Mouse (Mus musculus): ENCODE results near the gene Slc30a4. TPM values are rescaled to one million over a fixed set of nuclear protein-coding genes. Genes with fewer than 3 reads are reported as not detected.

The Slc30a4 gene
- total RNA-seq, 2 experiments from 2014 or later: 22.9 to 23.9 TPM

- no peak for DNase-seq
Observed at GRCm38 (mm10) chr2:122681379-122682137, 20.9 kb downstream of the Slc30a4 start.

GRCm38 (mm10) chr2:122675126-122675525, 27.3 kb downstream of the Slc30a4 start:
- DNase-seq: no peak

GRCm38 (mm10) chr2:122672841-122673240, 29.6 kb downstream of the Slc30a4 start:
- DNase-seq: no peak

GRCm38 (mm10) chr2:122671714-122672113, 30.7 kb downstream of the Slc30a4 start:
- DNase-seq: no peak

- DNase-seq: peak; percentile 56
Observed at GRCm38 (mm10) chr2:122667856-122668255, 34.6 kb downstream of the Slc30a4 start.

GRCm38 (mm10) chr2:122665973-122666875, 36.2 kb downstream of the Slc30a4 start:
- peak; percentile 64 for DNase-seq

- DNase-seq: no peak
Observed at GRCm38 (mm10) chr2:122665253-122665972, 37.0 kb downstream of the Slc30a4 start.

- DNase-seq: no peak
Observed at GRCm38 (mm10) chr2:122659825-122660224, 42.6 kb downstream of the Slc30a4 start.

- DNase-seq: no peak
Observed at GRCm38 (mm10) chr2:122657707-122658524, 44.5 kb downstream of the Slc30a4 start.

- DNase-seq: no peak
Observed at GRCm38 (mm10) chr2:122656767-122657166, 45.7 kb downstream of the Slc30a4 start.

- DNase-seq: no peak
Observed at GRCm38 (mm10) chr2:122656052-122656451, 46.4 kb downstream of the Slc30a4 start.

- peak; percentile 8 for DNase-seq
Observed at GRCm38 (mm10) chr2:122652096-122653084, 50.1 kb downstream of the Slc30a4 start.

GRCm38 (mm10) chr2:122638673-122639072, 63.8 kb downstream of the Slc30a4 start:
- DNase-seq: no peak

- DNase-seq: no peak
Observed at GRCm38 (mm10) chr2:122638029-122638428, 64.4 kb downstream of the Slc30a4 start.

- peak; percentile 88 for DNase-seq
Observed at GRCm38 (mm10) chr2:122637526-122637997, 64.9 kb downstream of the Slc30a4 start.

- no peak for DNase-seq
Observed at GRCm38 (mm10) chr2:122636686-122637085, 65.8 kb downstream of the Slc30a4 start, which contains the start of gene AA467197. AA467197 (plus strand) TSS chr2:122636986.

Data from adrenal gland, postnatal 10 days (tissue).